Mouse (Mus musculus) cerebellum, adult 2 months (tissue): ENCODE measurements around the gene Rnf6. TPM values are rescaled to one million over a fixed set of nuclear protein-coding genes. Genes with fewer than 3 reads are reported as not detected.
"Not testable (repeated sequence)": the region's sequence is repeated elsewhere in the genome, so short reads cannot be mapped to it uniquely, and the experiment has no call there.

Experiments used
- DNase-seq, 2 experiments: peaks; one replicate each; pipeline ENCODE4 v3.0.0; 2021
- H3K27ac ChIP-seq: fragments of 200-500 bp; 2 replicates; pipeline ENCODE4 v1.5.1; 2012; ENCODE audit warnings: low read length, control low read depth, inconsistent platforms; ENCODE audit not compliant: insufficient read depth
- H3K27me3 ChIP-seq: fragments of 200-500 bp; 2 replicates; pipeline ENCODE4 v1.6.1; 2012; ENCODE audit warnings: inconsistent platforms, mild to moderate bottlenecking, low read length, moderate library complexity; ENCODE audit not compliant: control insufficient read depth, insufficient read depth
- H3K4me1 ChIP-seq: fragments of 200-500 bp; 2 replicates; pipeline ENCODE4 v1.6.1; 2011; ENCODE audit warnings: low read length; ENCODE audit not compliant: control insufficient read depth, insufficient read depth
- H3K4me3 ChIP-seq: fragments of 200-500 bp; replicated peaks from 2 replicates; pipeline ENCODE3; 2011; ENCODE audit warnings: mild to moderate bottlenecking, low read depth, low read length, control low read depth; ENCODE audit not compliant: insufficient read depth
- CTCF ChIP-seq: fragments of 200-500 bp; IDR thresholded peaks from 2 replicates; pipeline ENCODE4 v1.5.1; 2011; ENCODE audit warnings: low read depth, mild to moderate bottlenecking, control low read depth, low read length, moderate library complexity, borderline replicate concordance; ENCODE audit not compliant: insufficient read depth
- WGBS: fragments of 180-500 bp; shearing (Covaris S2); methylation state at CpG from one replicate; pipeline ENCODE4 v1.1.7; 2018; 5-methylcytosine and 5-hydroxymethylcytosine counted together
- polyA plus RNA-seq: library from polyadenylated mRNA; depleted of rRNA; stranded (reverse); fragments of >200 nt; gene quantifications from 2 replicates; pipeline ENCODE4 v1.2.3, GENCODE M21; 2012; rRNA removed

Rnf6 gene
- polyA plus RNA-seq, 1 experiment = 68.4 TPM

- not testable (repeated sequence) for H3K27ac ChIP-seq, H3K4me3 ChIP-seq, H3K27me3 ChIP-seq, H3K4me1 ChIP-seq
- TF ChIP-seq CTCF = peak; percentile 39; the same call in 1 of the 2 replicates
- 59% methylated on average over 4 of the region's 4 CpGs for whole genome bisulfite sequencing
- peak; percentile 53 to 54 for DNase-seq
These were observed 48.6 kb downstream of the Rnf6 start for GRCm38 (mm10) chr5:146172744-146173143.

GRCm38 (mm10) chr5:146170621-146171020, 50.7 kb downstream of the Rnf6 start, which contains the start of gene Gm6309:
Gene Gm6309 (minus strand): TSS chr5:146170721.
- not testable (repeated sequence) for DNase-seq, H3K27me3 ChIP-seq
- 77% methylated on average over 2 of the region's 2 CpGs for WGBS

GRCm38 (mm10) chr5:146160439-146160838, 60.9 kb downstream of the Rnf6 start, which contains the start of gene Gm5565:
Gene Gm5565 (minus strand): TSS chr5:146160539.
- not testable (repeated sequence) for DNase-seq, H3K27me3 ChIP-seq, H3K27ac ChIP-seq, H3K4me1 ChIP-seq, H3K4me3 ChIP-seq
- 96% methylated on average over 3 of the region's 3 CpGs for WGBS

More at GRCm38 (mm10) chr5:146170621-146171020, 50.7 kb downstream of the Rnf6 start, which contains the start of gene Gm6309:
- H3K27ac ChIP-seq, H3K4me1 ChIP-seq, H3K4me3 ChIP-seq: not testable (repeated sequence)

Other genes starting within 250 kb of the Rnf6 start
- gene Cyp3a25, start 211.9 kb downstream of the Rnf6 start, polyA plus RNA-seq = not detected in 2 replicates
- gene Cyp3a59, start 142.3 kb downstream of the Rnf6 start, polyA plus RNA-seq = not detected in 2 replicates
- gene Gm5565, start 61.0 kb downstream of the Rnf6 start, polyA plus RNA-seq = not detected in 2 replicates
- gene Gm6309, start 50.8 kb downstream of the Rnf6 start, polyA plus RNA-seq = not detected in 2 replicates
- 2.2 and 2.8 TPM in 2 replicates for gene 1700001J03Rik, start 36.3 kb downstream of the Rnf6 start, polyA plus RNA-seq
- 35.3 and 37.5 TPM in 2 replicates for gene Cdk8, start 9.7 kb upstream of the Rnf6 start, polyA plus RNA-seq
- gene Wasf3, start 163.4 kb upstream of the Rnf6 start, polyA plus RNA-seq = 69.2 and 71.4 TPM in 2 replicates